Mouse (Mus musculus) kidney, embryonic 15.5 days (tissue): ENCODE measurements at regions not wholly inside any gene's neighbourhood (a gene's known extent, or its start where the extent isn't known, plus 50 kb on each side); places are given as distances from the start of the nearest gene placed in this dataset.

Source experiments
- ATAC-seq: fragments of 200-750 bp; cut with Nextera tagmentation; replicated peaks from 2 replicates; pipeline ENCODE4 v1.8.0; 2017; ENCODE audit warnings: moderate TSS enrichment; ENCODE audit not compliant: low FRiP score
- H3K27ac ChIP-seq: fragments of 300-500 bp; sonication (generic); 2 replicates; pipeline ENCODE4 v1.5.1; 2015; ENCODE audit warnings: mild to moderate bottlenecking, inconsistent platforms
- H3K27me3 ChIP-seq: fragments of 300-500 bp; sonication (generic); 2 replicates; pipeline ENCODE4 v1.6.1; 2015; ENCODE audit warnings: inconsistent platforms
- H3K36me3 ChIP-seq: fragments of 300-500 bp; sonication (generic); 2 replicates; pipeline ENCODE4 v1.6.1; 2015; ENCODE audit warnings: inconsistent platforms
- H3K4me1 ChIP-seq: fragments of 300-500 bp; sonication (generic); 2 replicates; pipeline ENCODE4 v1.6.1; 2015; ENCODE audit warnings: inconsistent platforms
- H3K4me2 ChIP-seq: fragments of 300-500 bp; sonication (generic); 2 replicates; pipeline ENCODE4 v1.6.1; 2015; ENCODE audit warnings: moderate library complexity, mild to moderate bottlenecking, inconsistent platforms
- H3K4me3 ChIP-seq: fragments of 300-500 bp; sonication (generic); replicated peaks from 2 replicates; pipeline ENCODE4 v1.5.1; 2015; ENCODE audit warnings: mild to moderate bottlenecking, inconsistent platforms
- H3K9ac ChIP-seq: fragments of 300-500 bp; sonication (generic); 2 replicates; pipeline ENCODE4 v1.6.1; 2015; ENCODE audit warnings: mild to moderate bottlenecking, inconsistent platforms
- H3K9me3 ChIP-seq: fragments of 300-500 bp; sonication (generic); replicated peaks from 2 replicates; pipeline ENCODE4 v1.6.1; 2016; ENCODE audit warnings: inconsistent platforms
- WGBS: fragments of 180-500 bp; shearing (Covaris S2); methylation state at CpG from one replicate; pipeline ENCODE4 v1.1.7; 2015; ENCODE audit warnings: mixed read lengths; 5-methylcytosine and 5-hydroxymethylcytosine counted together

DNA sequence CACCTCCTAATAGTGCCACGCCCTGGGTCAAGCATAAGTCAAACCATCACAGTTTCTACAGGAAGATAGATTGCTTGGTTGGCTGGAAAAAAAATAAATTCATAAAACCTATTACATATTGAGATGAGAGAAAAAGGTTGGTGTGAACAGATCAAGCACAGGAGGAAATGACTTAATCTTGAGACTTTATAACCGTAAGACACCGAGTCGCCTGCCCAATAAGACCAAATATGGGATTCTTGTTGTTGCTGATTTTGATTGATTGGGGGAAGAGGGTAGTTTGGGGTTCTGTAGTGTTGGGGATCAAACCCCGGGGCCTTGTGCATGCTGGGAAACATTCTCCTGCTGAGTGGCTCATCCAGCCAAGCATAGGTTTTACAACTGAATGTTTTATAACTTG, 122.9 kb downstream of the Sp3 start:
- WGBS = 88% methylated on average over 5 of the region's 5 CpGs
- no peaks in the 10 kb centered on the region for H3K9me3 ChIP-seq
- no peaks in the 10 kb centered on the region for H3K36me3 ChIP-seq
- H3K27ac ChIP-seq = no peak overlapping the region
- no peaks in the 10 kb centered on the region for H3K27me3 ChIP-seq
- H3K4me3 ChIP-seq = no peak overlapping the region
- no peak overlapping the region for H3K4me2 ChIP-seq
- H3K4me1 ChIP-seq = no peaks in the 10 kb centered on the region
- no peak overlapping the region for H3K9ac ChIP-seq
- ATAC-seq = no peak

DNA sequence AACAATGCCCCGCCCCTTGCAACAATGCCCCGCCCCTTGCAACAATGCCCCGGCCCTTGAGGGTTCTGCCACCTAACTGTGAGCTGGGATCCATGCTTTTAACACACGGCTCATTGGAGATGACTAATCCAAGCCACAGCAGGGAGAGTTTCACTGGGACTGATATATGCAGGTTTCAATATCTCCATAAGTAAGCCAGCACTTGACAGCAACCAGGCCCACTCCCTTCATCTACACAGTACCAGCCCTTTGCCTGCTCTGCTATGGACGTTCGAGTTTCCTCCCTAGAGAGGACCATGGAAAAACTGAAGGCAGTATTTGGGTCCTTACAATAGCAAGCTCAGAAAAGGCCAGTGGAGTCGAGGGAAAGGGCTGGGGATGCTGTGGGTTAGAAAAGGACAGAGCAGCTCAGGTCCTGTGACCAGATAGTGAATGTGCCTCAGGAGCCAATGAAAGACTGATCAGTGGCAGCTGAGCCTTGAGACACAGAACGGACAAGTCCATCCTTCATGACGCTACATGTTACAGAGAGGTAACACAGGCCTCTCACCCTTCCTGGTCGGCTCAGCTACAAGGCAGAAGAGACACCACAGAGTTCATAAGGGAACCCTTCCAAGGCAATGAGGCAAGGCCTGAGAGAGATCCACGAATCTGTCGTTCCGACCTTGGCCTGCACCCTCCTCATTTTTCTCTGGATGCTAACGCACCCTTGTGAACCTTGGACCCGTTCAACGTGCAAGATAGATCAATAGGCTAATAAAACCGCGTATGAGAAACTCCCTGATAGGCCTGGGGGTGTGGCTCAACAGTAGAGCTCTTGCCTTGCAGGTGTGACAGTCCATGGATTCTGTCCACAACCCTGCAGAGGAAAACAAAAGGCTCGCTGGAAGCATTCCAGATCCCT, 114.5 kb downstream of the Sp3 start:
- Histone ChIP-seq H3K27me3 (no peaks in the 10 kb centered on the region), H3K4me3 (no peak overlapping the region), H3K4me1 (no peaks in the 10 kb centered on the region), H3K4me2 (no peak overlapping the region), H3K9me3 (no peaks in the 10 kb centered on the region), H3K9ac (no peak overlapping the region), H3K36me3 (no peaks in the 10 kb centered on the region), H3K27ac (no peak overlapping the region)
- WGBS = 60% methylated on average over 19 of the region's 19 CpGs
- ATAC-seq = no peak

DNA sequence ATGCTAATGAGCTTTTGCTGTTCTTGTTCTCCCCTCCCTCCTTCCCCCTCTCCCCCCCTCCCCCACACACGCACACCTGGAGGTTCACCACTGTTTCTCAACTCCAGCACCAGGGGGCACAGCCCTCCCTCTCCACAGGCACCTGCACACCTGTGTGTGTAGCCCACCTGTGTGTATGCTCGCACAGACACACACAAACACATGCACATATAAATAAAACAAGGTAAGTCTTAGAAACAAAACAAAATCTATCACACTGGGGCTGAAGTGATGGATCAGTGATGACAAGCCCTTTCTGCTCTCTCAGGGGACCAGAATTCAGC, 113.9 kb downstream of the Sp3 start:
- H3K4me3 ChIP-seq = no peak overlapping the region
- no peak overlapping the region for H3K27ac ChIP-seq
- WGBS = 63% methylated on average over 2 of the region's 2 CpGs
- H3K9me3 ChIP-seq = no peaks in the 10 kb centered on the region
- no peaks in the 10 kb centered on the region for H3K36me3 ChIP-seq
- H3K4me2 ChIP-seq = no peak overlapping the region
- no peak overlapping the region for H3K9ac ChIP-seq
- no peaks in the 10 kb centered on the region for H3K4me1 ChIP-seq
- ATAC-seq = no peak
- no peaks in the 10 kb centered on the region for H3K27me3 ChIP-seq

DNA sequence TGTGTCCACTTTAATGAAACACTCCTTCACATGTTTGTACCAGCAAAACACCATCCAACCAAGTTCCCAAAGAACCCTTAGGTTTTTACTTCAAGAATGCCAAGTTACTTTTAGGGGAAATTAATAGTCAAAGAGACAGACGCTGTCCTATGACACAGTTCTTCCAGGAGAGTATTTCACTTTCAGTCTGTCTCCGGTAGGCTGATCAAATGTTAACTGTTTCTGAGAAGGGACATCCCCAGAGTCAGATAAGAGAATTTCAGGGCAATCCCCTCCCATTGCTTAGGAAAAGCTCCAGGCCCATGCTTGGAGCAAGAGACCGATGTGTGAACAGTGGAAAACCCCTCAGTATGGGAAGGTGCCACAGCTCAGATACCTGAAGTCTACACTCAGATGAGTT, 112.1 kb downstream of the Sp3 start:
- WGBS = 96% methylated on average over 3 of the region's 3 CpGs
- no peak overlapping the region for H3K4me2 ChIP-seq

DNA sequence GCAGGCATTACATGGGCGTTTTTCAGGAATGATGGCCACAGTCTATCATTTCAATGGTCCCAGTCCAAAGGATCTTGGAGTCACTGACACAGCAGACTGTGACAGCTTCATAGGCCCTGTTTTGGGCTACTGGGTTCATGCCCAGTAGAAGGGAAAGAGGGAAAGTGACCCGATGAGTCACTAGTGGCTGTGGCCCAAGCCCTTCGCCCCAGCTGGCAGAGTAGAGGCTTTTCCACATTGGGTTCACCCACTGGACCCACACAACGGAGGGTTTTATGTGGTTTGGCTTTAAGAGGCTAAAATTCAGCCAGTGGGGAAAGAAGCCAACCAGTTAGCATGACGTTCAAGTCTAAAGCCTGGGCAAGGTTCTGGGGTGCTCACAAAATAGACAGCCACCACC, 108.4 kb downstream of the Sp3 start:
- Histone ChIP-seq H3K9ac (no peak overlapping the region), H3K27me3 (no peaks in the 10 kb centered on the region), H3K36me3 (no peaks in the 10 kb centered on the region), H3K4me1 (no peaks in the 10 kb centered on the region), H3K9me3 (no peaks in the 10 kb centered on the region), H3K4me2 (no peak overlapping the region), H3K4me3 (no peak overlapping the region), H3K27ac (no peak overlapping the region)
- no peak for ATAC-seq
- WGBS = 92% methylated on average over 5 of the region's 5 CpGs

More for the DNA sequence above, 112.1 kb downstream of the Sp3 start:
- no peaks in the 10 kb centered on the region for H3K4me1 ChIP-seq
- ATAC-seq = no peak
- H3K27me3 ChIP-seq = no peaks in the 10 kb centered on the region
- no peaks in the 10 kb centered on the region for H3K9me3 ChIP-seq
- H3K9ac ChIP-seq = no peak overlapping the region
- no peak overlapping the region for H3K27ac ChIP-seq
- no peaks in the 10 kb centered on the region for H3K36me3 ChIP-seq
- no peak overlapping the region for H3K4me3 ChIP-seq

DNA sequence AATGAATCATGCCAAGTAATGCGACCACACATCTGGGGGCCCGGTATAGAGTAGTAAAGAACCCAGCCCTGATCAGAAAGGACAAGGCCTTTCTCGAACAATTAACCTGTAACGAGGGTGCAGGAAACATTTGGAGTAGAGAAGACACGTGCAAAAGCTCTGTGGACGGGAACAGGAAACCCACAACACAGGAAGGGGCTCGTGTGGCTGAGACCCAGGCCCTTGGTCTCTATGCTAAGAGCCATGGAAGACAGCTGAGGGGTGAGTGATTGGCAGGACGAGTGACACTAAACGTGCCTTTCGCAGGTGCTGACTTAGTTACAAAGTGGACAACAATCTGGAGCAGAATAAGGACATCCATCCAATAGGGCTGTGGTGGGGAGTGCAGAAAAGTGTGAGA, 106.3 kb downstream of the Sp3 start:
- Histone ChIP-seq H3K36me3 (no peaks in the 10 kb centered on the region), H3K9me3 (no peaks in the 10 kb centered on the region), H3K27me3 (no peaks in the 10 kb centered on the region), H3K4me1 (no peaks in the 10 kb centered on the region), H3K27ac (no peak overlapping the region), H3K4me2 (no peak overlapping the region), H3K4me3 (no peak overlapping the region), H3K9ac (no peak overlapping the region)
- ATAC-seq = no peak
- 78% methylated on average over 10 of the region's 10 CpGs for WGBS

DNA sequence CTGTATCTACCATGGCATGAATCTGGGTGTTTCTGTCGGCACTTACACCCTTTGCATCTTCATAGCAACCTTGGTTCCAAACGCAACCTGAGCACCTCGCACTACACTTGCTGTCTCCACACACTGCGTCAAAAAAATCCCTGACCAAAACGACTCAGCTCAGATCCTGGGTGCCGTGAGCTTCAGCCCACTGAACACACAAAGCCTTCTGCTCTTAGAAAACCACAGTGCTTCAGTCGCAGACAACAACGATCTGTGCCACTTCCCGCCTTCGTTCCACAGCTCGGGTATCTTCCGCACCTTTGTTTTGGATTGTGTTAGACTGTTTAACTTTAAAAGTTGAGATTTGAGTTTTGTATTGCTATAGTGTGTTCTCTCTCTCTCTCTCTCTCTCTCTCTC, 105.7 kb downstream of the Sp3 start:
- no peak overlapping the region for H3K27ac ChIP-seq
- H3K4me1 ChIP-seq = no peaks in the 10 kb centered on the region
- H3K27me3 ChIP-seq = no peaks in the 10 kb centered on the region
- 84% methylated on average over 12 of the region's 12 CpGs for WGBS
- ATAC-seq = no peak
- no peaks in the 10 kb centered on the region for H3K9me3 ChIP-seq
- no peak overlapping the region for H3K4me3 ChIP-seq
- no peak overlapping the region for H3K4me2 ChIP-seq
- H3K9ac ChIP-seq = no peak overlapping the region
- H3K36me3 ChIP-seq = no peaks in the 10 kb centered on the region

DNA sequence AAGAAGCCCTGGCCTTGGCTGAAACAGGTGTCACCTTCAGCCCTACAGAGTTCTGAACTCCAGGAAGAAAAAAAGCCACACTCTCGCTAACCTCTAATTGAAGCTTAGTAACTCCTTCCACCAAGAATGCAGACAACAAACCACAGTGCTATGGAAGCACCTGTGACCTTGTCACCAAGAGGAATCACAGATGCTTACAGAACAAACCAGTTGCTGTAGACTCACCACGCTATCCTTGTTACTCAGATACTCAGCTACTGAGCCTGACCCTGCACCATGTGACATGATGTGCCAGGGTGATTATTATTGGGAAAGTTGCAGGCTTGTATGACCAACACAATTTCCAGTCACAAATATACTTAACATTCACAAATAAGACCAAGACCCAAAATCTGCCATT, 104.6 kb downstream of the Sp3 start:
- Histone ChIP-seq H3K4me3 (no peak overlapping the region), H3K9ac (no peak overlapping the region), H3K4me2 (no peak overlapping the region), H3K4me1 (no peaks in the 10 kb centered on the region), H3K27me3 (no peaks in the 10 kb centered on the region), H3K36me3 (no peaks in the 10 kb centered on the region), H3K9me3 (no peaks in the 10 kb centered on the region), H3K27ac (no peak overlapping the region)
- ATAC-seq = no peak
- WGBS = 77% methylated on average over 2 of the region's 2 CpGs

DNA sequence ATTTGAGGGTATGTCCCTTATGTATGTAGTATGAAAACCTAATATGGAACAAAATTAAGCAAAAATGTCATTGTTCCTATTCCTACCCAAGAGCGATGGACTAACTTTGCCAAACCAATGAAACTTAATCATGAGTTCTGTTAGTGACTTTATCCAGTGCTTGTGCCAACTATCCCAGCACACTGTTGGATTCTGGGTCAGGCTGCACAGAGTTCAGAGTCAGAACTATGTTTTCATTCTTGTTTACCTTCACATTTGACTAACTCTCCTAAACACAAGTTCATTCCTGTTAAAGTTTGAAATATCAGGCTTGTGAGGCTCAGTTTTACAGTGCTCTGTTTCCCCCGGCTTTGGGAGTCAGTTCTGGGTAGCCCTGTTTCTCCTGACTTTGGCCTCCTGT, 100.2 kb downstream of the Sp3 start:
- no peaks in the 10 kb centered on the region for H3K27me3 ChIP-seq
- H3K9me3 ChIP-seq = no peaks in the 10 kb centered on the region
- ATAC-seq = no peak
- H3K36me3 ChIP-seq = no peaks in the 10 kb centered on the region
- H3K4me1 ChIP-seq = no peaks in the 10 kb centered on the region
- no peak overlapping the region for H3K4me3 ChIP-seq
- WGBS = 91% methylated on average over 2 of the region's 2 CpGs
- H3K27ac ChIP-seq = no peak overlapping the region
- H3K4me2 ChIP-seq = no peak overlapping the region
- no peak overlapping the region for H3K9ac ChIP-seq

DNA sequence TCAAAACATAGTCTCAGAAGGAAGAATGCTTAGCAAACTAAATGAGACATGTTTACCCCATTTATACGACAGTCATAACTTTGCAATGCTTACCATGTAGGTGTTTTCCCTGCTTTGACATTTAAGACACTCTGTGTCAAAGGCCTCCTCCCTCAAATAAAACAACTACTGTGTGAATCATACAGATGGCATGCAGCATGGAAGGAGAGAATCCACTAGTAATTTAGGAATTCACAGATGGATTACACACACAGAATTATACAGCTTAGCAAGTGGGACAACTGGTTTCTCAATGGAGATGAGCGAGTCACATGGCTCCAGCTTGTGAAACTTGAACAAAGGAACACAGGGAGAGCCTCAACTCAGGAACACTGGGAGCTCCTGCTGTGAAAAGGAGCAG, 98.7 kb downstream of the Sp3 start:
- ATAC-seq = no peak
- no peaks in the 10 kb centered on the region for H3K36me3 ChIP-seq
- no peak overlapping the region for H3K4me3 ChIP-seq
- H3K4me1 ChIP-seq = no peaks in the 10 kb centered on the region
- H3K9me3 ChIP-seq = no peaks in the 10 kb centered on the region
- H3K27ac ChIP-seq = no peak overlapping the region
- H3K27me3 ChIP-seq = no peaks in the 10 kb centered on the region
- no peak overlapping the region for H3K4me2 ChIP-seq
- WGBS = 92% methylated on average over 2 of the region's 2 CpGs
- no peak overlapping the region for H3K9ac ChIP-seq

DNA sequence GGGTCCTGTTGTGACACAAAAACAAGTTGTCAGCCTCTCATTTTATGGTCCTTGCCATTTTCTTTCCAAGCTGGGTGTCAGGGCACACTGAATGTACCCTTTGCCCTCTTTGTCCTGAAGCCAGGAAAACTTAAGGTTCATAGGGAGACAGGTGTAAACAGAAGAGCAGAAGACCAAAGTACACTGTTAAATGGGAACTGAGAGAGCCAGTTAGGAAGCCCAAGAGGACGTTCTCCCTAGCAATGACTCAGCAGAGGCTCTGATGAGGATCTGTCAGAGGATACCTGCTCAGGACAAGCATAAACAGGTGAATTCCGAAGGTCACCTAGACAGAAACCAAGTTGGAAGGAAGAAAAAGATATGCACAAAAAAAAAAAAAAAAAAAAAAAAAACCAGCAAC, 94.0 kb downstream of the Sp3 start:
- H3K4me1 ChIP-seq = 0 out of 2 replicates have a peak, but pooled peaks cover 3% of the 10 kb centered on the region

More for the DNA sequence above, 94.0 kb downstream of the Sp3 start:
- Histone ChIP-seq H3K4me3 (no peak overlapping the region), H3K9me3 (no peaks in the 10 kb centered on the region), H3K36me3 (no peaks in the 10 kb centered on the region), H3K4me2 (no peak overlapping the region), H3K27ac (no peak overlapping the region), H3K27me3 (no peaks in the 10 kb centered on the region), H3K9ac (no peak overlapping the region)
- no peak for ATAC-seq
- 86% methylated on average over 2 of the region's 2 CpGs for WGBS
